Mouse (Mus musculus): ENCODE results near the gene Gbx2. TPM values are rescaled to one million over a fixed set of nuclear protein-coding genes. Genes with fewer than 3 reads are reported as not detected.

The Gbx2 gene
- polyA plus RNA-seq, 1 experiment from 2014 or later: 78.5 TPM

DNA sequence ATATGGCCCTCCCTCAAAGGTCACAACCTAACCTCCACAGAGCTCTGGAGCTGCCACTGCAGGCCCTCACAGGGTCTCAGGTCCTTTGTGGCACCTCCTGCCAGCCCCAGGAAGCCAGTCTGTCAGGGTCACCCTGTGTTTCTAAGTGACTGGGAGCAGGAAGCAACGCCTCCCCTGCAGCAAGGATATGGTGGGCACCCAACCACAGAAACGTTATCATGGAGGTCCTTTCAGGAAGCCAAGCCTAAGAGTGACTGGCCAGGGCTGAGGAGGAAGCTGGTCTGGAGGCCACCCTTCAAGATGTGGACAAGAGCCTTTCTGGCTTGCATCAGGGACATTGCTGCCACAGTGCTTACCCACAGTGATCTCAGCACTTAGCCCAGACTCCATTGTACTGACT, 31.9 kb downstream of the Gbx2 start:
- no peaks in the 10 kb centered on the region for H3K9me3 ChIP-seq
- H3K36me3 ChIP-seq: no peaks in the 10 kb centered on the region; the same call in 1 of the 2 replicates
- H3K4me2 ChIP-seq (replicated peaks): no peak overlapping the region
- no peaks in the 10 kb centered on the region for H3K27me3 ChIP-seq (replicated peaks)
- no peak overlapping the region for H3K9ac ChIP-seq
- no peak overlapping the region for H3K4me3 ChIP-seq
- H3K4me1 ChIP-seq: peaks cover 21% of the 10 kb centered on the region
- no peak overlapping the region for H3K27ac ChIP-seq
- WGBS: 74% methylated on average over 2 of the region's 2 CpGs
- peak; percentile 33; the same call in 1 of the 2 replicates for ATAC-seq (ENCODE audit: low FRiP score, low read depth)

DNA sequence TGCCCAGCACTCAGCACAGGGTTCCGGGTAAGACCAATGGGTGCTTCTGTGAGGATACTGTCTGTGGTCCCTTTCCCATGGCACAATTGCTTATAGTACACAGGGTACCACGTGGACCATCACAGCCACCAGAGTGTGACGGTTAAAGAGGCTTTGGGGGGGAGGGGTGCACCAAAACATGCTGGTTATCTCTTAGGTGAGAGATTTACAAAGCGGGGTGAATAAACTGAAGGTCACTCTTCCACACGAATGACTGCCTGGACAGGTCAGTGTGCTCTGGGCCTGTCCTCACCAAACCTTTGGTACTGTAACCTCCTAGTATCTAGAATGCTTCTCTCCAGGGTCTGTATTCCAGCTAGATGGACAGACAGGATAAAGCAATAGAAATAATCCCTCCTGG, 35.2 kb downstream of the Gbx2 start:
- peaks cover 1% of the 10 kb centered on the region for H3K36me3 ChIP-seq
- H3K9me3 ChIP-seq: no peaks in the 10 kb centered on the region
- ATAC-seq (ENCODE audit: low FRiP score, low read depth): no peak
- H3K4me1 ChIP-seq: peaks cover 43% of the 10 kb centered on the region
- no peak overlapping the region for H3K4me3 ChIP-seq
- 89% methylated on average over 5 of the region's 5 CpGs for WGBS
- no peaks in the 10 kb centered on the region for H3K27me3 ChIP-seq (replicated peaks)
- H3K9ac ChIP-seq: no peak overlapping the region
- H3K27ac ChIP-seq: no peak overlapping the region
- H3K4me2 ChIP-seq (replicated peaks): no peak overlapping the region

DNA sequence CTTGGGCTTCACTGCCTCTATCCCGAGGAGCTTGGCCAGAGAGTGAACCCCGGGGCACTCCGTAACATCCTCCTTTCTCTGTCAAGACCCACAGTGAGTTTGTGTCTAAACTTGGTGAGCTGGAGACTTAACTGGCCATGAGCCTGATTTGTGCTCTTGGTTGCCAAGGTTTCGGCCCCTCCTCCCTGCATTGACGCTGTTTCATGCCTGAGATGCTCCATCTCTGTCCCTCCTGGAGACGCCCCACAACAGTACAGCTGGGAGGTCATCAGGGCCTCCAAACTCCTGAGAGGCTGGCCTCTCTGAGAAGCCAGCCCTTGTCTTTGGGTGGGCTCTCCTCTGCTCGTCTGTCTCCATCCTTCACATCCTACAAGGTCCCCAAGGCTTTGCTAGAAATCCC, 38.7 kb downstream of the Gbx2 start:
- Histone ChIP-seq H3K9ac (no peak overlapping the region), H3K36me3 (peaks cover 24% of the 10 kb centered on the region), H3K27ac (no peak overlapping the region), H3K4me3 (no peak overlapping the region), H3K4me1 (peaks cover 43% of the 10 kb centered on the region), H3K9me3 (no peaks in the 10 kb centered on the region), H3K27me3 (replicated peaks) (no peaks in the 10 kb centered on the region), H3K4me2 (replicated peaks) (0 out of 2 replicates have a peak overlapping the region, but pooled peaks have one; percentile 0)
- peak; percentile 76 for ATAC-seq (ENCODE audit: low FRiP score, low read depth)
- 18% methylated on average over 7 of the region's 7 CpGs for WGBS

DNA sequence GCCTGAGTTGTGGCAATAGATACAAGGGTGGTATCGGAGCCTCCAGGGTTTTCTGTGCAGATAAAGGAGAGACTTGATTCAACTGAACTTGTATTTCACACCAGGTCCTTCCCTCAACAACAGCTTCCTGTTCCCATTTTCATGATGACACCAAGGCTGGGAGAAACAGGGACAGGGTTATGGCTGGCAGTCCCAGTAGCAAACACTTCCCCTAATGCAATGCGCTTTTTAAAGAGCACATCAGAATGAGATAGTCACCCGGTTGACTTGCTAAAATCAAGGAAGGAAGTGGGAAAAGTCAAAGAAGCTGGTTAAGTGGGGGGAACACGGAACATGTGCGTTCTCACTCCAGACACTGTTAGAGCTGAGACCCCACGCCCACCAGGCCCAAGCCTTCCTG, 39.6 kb downstream of the Gbx2 start:
- H3K4me3 ChIP-seq: no peak overlapping the region
- peaks cover 43% of the 10 kb centered on the region for H3K4me1 ChIP-seq
- no peak overlapping the region for H3K27ac ChIP-seq
- no peaks in the 10 kb centered on the region for H3K27me3 ChIP-seq (replicated peaks)
- H3K36me3 ChIP-seq: peaks cover 26% of the 10 kb centered on the region
- H3K4me2 ChIP-seq (replicated peaks): no peak overlapping the region
- H3K9me3 ChIP-seq: no peaks in the 10 kb centered on the region
- WGBS: 89% methylated on average over 6 of the region's 6 CpGs
- no peak for ATAC-seq (ENCODE audit: low FRiP score, low read depth)
- no peak overlapping the region for H3K9ac ChIP-seq

DNA sequence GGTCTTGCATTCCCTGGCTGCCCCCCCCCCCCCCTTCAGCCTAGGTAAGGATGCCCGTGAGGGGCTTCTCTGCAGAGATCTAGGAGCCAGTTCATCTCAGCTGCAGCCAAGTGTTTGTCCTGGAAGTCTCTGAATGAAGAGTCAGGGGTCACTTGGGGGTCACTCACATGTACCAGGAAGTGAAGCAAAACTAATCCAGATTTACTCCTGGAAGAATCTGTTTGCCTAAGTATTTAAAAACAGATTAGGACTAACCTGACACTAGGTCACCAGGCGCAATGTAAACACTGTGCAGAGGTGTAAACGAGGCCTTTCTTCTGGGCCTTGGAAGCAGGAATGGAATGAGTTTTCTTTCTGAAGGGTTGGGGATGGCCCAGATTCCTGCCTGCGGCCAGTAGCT, 45.3 kb downstream of the Gbx2 start:
- H3K27ac ChIP-seq: no peak overlapping the region
- H3K4me2 ChIP-seq (replicated peaks): no peak overlapping the region
- H3K4me1 ChIP-seq: peaks cover 41% of the 10 kb centered on the region
- no peaks in the 10 kb centered on the region for H3K27me3 ChIP-seq (replicated peaks)
- no peak overlapping the region for H3K4me3 ChIP-seq
- H3K36me3 ChIP-seq: peaks cover 27% of the 10 kb centered on the region
- no peak for ATAC-seq (ENCODE audit: low FRiP score, low read depth)
- no peak overlapping the region for H3K9ac ChIP-seq
- WGBS: 24% methylated on average over 4 of the region's 4 CpGs
- H3K9me3 ChIP-seq: no peaks in the 10 kb centered on the region

DNA sequence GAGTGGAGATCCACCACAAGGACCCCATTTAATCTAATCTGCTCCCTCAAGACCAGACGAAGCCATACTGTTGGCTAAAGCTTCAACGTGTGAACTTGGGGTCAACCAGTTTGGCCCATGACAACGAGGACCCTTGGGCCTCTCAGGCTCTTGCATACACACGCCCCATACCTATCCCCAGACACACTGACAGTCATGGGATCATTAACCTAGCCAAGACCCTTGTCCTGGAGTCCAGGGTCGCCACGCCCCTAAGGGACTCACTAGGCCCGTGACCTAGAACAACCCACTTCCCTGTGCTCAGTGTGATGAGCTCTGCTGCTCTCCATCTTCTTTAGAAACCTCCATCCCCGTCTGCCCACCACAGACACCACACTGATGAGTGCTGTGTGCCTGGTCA, 46.6 kb downstream of the Gbx2 start:
- no peak for ATAC-seq (ENCODE audit: low FRiP score, low read depth)
- WGBS: 86% methylated on average over 8 of the region's 8 CpGs
- no peaks in the 10 kb centered on the region for H3K27me3 ChIP-seq (replicated peaks)
- no peak overlapping the region for H3K4me2 ChIP-seq (replicated peaks)
- peaks cover 19% of the 10 kb centered on the region for H3K36me3 ChIP-seq
- H3K9ac ChIP-seq: no peak overlapping the region
- no peak overlapping the region for H3K4me3 ChIP-seq
- H3K9me3 ChIP-seq: no peaks in the 10 kb centered on the region
- peaks cover 47% of the 10 kb centered on the region for H3K4me1 ChIP-seq
- no peak overlapping the region for H3K27ac ChIP-seq

DNA sequence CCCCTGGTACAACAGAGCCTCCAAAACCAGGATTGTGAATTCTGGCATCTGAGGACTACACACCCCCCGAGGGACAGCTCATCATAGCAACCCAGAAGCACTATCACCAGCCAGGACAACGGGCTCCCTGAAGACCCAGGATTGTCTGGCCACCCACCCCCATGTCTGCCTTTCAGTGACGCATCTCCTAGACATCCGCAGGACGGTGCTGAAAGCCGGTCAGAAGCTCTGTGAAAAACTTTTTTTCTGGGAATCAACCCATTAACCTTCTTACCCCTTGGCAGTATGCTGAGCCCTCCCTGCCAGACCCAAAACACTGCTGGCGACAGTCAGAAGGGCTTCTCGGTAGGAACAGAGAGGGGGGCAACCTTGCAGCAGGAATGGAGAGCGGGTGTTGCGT, 50.1 kb downstream of the Gbx2 start:
- H3K4me2 ChIP-seq (replicated peaks): no peak overlapping the region
- ATAC-seq (ENCODE audit: low FRiP score, low read depth): no peak
- H3K27me3 ChIP-seq (replicated peaks): 0 out of 2 replicates have a peak, but pooled peaks cover 3% of the 10 kb centered on the region
- peaks cover 3% of the 10 kb centered on the region; the same call in 1 of the 2 replicates for H3K36me3 ChIP-seq
- WGBS: 67% methylated on average over 10 of the region's 10 CpGs
- peaks cover 72% of the 10 kb centered on the region for H3K4me1 ChIP-seq
- no peak overlapping the region for H3K9ac ChIP-seq
- H3K9me3 ChIP-seq: no peaks in the 10 kb centered on the region
- no peak overlapping the region for H3K4me3 ChIP-seq
- no peak overlapping the region for H3K27ac ChIP-seq

DNA sequence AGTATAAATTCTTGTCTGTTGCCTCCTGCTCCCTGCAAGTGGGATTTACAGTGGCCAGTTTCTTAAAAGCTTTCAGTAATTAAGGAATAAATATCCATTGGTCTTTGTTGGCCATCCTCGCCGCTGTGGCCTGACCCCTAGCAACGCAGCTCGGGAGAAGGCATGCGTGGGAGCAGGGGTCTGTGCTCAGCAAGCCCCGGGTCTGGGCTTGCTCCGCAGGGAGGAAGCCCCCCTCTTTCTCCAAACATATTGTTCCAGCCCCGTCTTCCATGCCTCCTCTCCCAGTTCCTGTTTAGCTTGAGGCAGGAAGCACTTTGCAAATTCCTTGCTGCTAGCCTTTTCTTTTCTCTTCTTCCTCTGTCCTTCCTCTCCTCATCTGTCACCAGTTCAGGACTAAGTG, 50.8 kb downstream of the Gbx2 start:
- Histone ChIP-seq H3K4me2 (replicated peaks) (no peak overlapping the region), H3K4me3 (no peak overlapping the region), H3K9me3 (no peaks in the 10 kb centered on the region), H3K4me1 (peaks cover 68% of the 10 kb centered on the region), H3K27ac (no peak overlapping the region), H3K9ac (no peak overlapping the region), H3K36me3 (peaks cover 3% of the 10 kb centered on the region; the same call in 1 of the 2 replicates), H3K27me3 (replicated peaks) (0 out of 2 replicates have a peak, but pooled peaks cover 3% of the 10 kb centered on the region)
- 7% methylated on average over 8 of the region's 8 CpGs for WGBS
- ATAC-seq (ENCODE audit: low FRiP score, low read depth): no peak

DNA sequence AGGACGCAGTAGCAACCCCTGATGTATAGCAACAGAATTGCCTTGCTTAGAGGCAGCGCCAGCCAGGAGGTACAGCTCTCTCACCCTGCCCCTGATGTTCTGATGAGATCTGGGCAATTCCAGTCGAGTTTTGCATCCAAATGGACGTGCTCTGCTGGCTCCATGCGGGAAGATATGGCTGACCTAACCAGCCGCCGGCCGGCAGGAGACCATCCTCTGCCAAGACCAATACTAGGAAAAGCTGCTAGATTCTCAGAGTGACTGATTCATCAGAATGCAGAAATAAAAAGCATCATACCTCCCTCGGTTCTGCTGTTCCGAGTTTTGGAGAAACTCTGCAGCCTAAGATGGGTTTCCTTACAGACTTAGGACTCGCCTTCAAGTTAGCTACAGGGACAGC, 52.5 kb downstream of the Gbx2 start:
- no peak overlapping the region for H3K27ac ChIP-seq
- no peak overlapping the region for H3K4me3 ChIP-seq
- no peak overlapping the region for H3K4me2 ChIP-seq (replicated peaks)
- H3K27me3 ChIP-seq (replicated peaks): 0 out of 2 replicates have a peak, but pooled peaks cover 3% of the 10 kb centered on the region
- H3K9me3 ChIP-seq: no peaks in the 10 kb centered on the region
- H3K9ac ChIP-seq: no peak overlapping the region
- 75% methylated on average over 11 of the region's 11 CpGs for WGBS
- peaks cover 53% of the 10 kb centered on the region for H3K4me1 ChIP-seq
- peaks cover 3% of the 10 kb centered on the region; the same call in 1 of the 2 replicates for H3K36me3 ChIP-seq
- no peak for ATAC-seq (ENCODE audit: low FRiP score, low read depth)

Other genes with a start within 250 kb of the Gbx2 start
- gene Asb18, start 83.5 kb upstream of the Gbx2 start, polyA plus RNA-seq (2016; fragmentation: Nextera tagmentation; extraction: Ambion mirVana): 0.79 and 0.94 TPM in 2 replicates
- gene Iqca, start 222.2 kb upstream of the Gbx2 start, polyA plus RNA-seq (2016; fragmentation: Nextera tagmentation; extraction: Ambion mirVana): 0.13 TPM in 1 of 2 replicates, not detected in the other

Data from neural tube, embryonic 12.5 days (tissue).